Mouse (Mus musculus) retina, embryonic 14.5 days (tissue): ENCODE results near the gene Cfl1.
"Not testable (repeated sequence)": the region's sequence is repeated elsewhere in the genome, so short reads cannot be mapped to it uniquely, and the experiment has no call there.

Source experiments
- DNase-seq: peaks from one replicate; pipeline ENCODE4 v3.0.0-alpha.2; 2015; ENCODE audit warnings: low spot score

Cfl1 gene

DNA sequence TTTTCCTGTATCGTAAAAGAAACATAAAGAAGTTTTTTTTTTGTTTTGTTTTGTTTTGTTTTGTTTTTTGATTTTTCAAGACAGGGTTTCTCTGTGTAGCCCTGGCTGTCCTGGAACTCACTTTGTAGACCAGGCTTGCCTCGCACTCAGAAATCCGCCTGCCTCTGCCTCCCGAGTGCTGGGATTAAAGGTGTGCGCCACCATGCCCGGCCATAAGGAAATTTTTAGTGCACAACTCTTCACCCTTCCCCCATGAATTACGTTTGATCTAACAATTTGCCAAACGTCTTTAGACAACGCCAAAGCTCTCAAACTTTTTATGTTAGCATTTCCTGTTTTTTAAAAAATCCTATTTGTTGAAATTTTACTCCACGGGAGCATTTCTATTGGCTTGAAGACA lies 534 bp upstream of the Cfl1 start:
- not testable (repeated sequence) for DNase-seq

DNA sequence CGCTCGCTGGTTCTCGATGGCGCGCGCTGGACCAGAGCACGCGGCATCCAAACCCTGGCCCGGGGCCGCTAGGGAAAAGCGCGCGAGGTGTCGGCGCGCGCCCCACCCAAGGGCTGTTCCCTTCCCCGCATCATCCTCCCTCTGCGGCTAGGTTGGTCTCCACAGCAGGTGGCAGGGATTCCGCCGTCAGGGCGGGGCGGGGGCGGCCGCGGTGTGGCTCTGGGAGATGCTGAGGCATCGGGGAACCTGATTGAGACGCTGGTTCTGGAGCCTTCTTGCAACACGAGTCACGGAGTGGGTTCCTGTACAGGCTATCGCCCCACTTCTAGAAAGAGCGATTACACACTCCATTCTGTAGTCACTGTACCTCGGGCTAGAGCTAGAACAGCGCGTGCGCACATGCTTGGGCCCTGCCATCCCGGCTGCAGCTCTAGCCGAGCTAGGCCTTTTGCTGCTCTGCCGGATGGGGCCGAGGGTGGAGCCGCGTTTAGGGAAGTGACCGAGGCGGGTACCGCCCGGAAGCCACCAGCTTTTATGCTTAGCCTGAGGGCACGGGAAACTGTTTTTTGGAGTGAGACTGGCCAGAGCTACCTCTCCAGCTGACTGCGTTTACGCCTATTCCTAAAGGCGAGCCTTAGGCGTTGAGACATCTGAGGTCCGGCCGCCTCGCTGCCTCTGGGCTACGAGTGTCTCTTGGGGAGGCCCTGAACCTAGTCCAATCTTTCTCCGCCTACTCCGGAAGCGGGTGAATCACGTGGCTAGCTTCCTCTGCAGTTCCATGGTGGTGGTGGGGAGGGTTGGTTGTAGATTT lies 848 bp downstream of the Cfl1 start:
- peak; percentile 73 for DNase-seq

- no peak for DNase-seq
Measured at GRCm38 (mm10) chr19:5492641-5493040, 2.4 kb downstream of the Cfl1 start.

DNA sequence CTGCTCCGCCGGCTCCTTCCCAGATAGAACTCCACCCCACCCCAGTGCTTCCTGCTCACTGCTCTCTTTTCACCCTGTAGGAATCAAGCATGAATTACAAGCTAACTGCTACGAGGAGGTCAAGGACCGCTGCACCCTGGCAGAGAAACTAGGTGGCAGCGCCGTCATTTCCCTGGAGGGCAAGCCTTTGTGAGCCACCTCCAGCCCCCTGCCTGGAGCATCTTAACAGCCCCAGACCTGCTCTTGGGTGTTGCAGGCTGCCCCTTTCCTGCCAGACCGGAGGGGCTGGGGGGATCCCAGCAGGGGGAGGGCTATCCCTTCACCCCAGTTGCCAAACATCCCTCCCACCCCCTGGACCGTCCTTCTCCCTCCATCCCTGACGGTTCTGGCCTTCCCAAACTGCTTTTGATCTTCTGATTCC lies 3.1 kb downstream of the Cfl1 start:
- not testable (repeated sequence) for DNase-seq

DNA sequence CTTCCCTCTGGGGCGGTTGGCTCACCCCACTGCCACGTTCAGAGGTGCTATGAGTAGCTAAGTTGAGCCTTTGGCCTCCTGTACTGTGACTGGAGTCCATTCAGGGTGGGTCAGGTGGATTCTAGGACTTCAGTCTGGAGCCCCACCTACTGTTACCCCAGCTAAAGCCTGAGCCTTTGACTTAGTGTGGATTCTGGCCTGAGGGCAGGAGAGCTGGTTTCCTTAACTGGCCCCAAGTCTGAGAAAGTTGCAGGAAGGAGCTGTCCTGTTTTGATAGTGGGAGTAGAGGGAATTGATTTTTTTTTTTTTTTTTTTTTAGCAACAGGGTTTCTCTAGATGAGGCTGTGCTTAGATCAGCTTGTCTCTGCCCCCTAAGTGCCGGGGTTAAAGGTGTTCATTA lies 4.1 kb downstream of the Cfl1 start:
- DNase-seq = no peak

GRCm38 (mm10) chr19:5495353-5496051 lies 5.2 kb downstream of the Cfl1 start:
- DNase-seq = no peak

DNA sequence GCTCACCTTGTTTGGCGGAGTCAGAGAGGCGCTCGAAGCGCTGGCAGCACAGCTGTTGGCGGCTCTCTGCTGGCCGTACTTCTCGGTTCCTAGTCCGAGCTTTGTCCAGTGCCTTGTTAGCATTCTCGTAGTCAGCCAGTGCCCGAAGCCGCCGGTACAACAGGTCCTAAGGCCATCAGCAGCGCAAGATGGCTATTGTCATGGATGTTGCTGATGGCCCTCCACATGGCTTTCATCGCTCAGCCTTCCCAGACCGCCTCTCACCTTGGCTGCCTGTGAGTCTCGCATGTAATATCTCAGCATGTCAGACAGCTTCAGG lies 5.8 kb downstream of the Cfl1 start:
- no peak for DNase-seq

- DNase-seq = no peak
Measured at GRCm38 (mm10) chr19:5500330-5500875, 10.1 kb downstream of the Cfl1 start.

DNA sequence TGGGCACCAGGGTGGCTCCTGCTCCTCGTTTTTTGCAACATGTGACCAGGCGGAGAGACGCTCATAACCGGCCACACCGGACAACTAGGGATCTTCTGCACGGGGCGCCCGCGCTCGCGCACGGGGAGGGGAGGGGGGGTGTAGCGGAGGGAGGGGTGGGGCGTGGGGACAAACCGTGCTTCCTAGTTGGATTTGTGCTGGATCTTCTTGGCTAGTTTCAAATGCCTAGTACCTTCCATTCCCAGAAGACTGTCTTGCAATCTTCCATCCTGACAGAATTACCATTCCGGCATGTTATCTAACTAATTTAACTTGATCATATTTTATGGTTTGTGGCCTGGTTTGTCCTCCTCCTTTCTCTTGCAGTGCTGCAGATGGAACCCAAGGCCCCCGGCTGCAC lies 13.4 kb downstream of the Cfl1 start, which contains the start of gene 1700020D05Rik:
Gene 1700020D05Rik (minus strand): TSS at position 101 of the 400 bp plus-strand sequence.
- DNase-seq = no peak

GRCm38 (mm10) chr19:5510031-5511026 lies 20.1 kb downstream of the Cfl1 start, which contains the start of gene Snx32:
Snx32 (minus strand) TSS chr19:5510538.
- DNase-seq = peak; percentile 96

DNA sequence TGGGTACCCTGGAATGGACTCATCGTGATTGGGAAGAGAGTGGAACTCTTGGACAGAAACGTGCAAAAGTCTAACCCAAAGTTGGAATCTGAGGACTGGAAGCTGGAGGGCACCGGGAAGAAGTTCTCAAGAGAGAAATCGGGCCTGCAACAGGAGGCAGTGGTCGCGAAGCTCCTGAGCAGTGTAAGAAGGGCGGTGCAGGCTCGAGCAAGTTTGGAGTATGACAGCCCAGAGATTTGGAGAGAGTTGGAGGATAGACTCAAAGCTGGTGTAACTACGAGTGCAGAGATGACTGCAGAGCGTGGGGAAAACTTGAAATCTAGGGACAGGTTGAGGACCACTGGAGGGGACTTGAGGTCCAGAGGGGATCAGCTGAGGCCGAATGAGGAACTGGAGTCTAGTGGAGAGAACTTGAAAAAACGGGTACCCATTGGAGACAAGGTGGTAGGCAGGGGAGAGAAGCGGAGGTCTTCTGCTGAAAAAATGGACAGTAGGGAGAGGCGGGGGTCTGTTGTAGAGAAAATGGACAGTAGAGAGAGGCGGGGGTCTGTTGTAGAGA lies 20.9 kb downstream of the Cfl1 start:
- no peak for DNase-seq

GRCm38 (mm10) chr19:5512091-5513004 lies 22.1 kb downstream of the Cfl1 start:
- DNase-seq = no peak

- no peak for DNase-seq
Measured at GRCm38 (mm10) chr19:5513005-5513349, 22.7 kb downstream of the Cfl1 start.

- peak; percentile 56 for DNase-seq
Measured at GRCm38 (mm10) chr19:5515840-5516777, 25.9 kb downstream of the Cfl1 start.

- DNase-seq = no peak
Measured at GRCm38 (mm10) chr19:5516906-5517505, 26.8 kb downstream of the Cfl1 start.

DNA sequence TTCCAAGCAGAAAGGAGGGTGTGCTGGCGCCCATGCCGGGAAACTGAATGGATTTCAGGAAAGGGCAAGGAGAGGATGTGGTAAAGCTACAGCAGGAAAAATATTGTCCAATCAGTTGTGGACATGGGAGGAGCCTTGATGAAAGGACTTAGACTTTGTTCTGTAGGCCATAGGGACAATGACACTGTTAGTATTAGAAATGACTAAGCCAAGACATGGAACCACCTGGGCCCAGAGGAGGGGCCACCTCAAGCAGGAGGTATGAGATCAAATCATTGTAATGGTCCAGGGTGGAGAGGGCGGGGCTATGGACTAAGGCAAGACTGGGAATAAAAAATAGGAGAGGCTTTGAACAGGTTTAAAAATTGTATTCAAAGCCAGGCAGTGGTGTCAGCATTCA lies 28.5 kb downstream of the Cfl1 start:
- no peak for DNase-seq

- DNase-seq = no peak
Measured at GRCm38 (mm10) chr19:5525204-5525603, 34.9 kb downstream of the Cfl1 start.

GRCm38 (mm10) chr19:5529325-5530137 lies 39.3 kb downstream of the Cfl1 start:
- DNase-seq = peak; percentile 100
